Mouse (Mus musculus) frontal cortex, adult 2 months (tissue): ENCODE measurements around the gene Cd151. TPM values are rescaled to one million over a fixed set of nuclear protein-coding genes. Genes with fewer than 3 reads are reported as not detected.

Experiments used
- polyA plus RNA-seq: library from polyadenylated mRNA; depleted of rRNA; stranded (reverse); fragments of >200 nt; gene quantifications from 2 replicates; pipeline ENCODE4 v1.2.3, GENCODE M21; 2012; rRNA removed

Cd151 gene
- polyA plus RNA-seq, 1 experiment, result 61.7 TPM

Other genes starting within 250 kb of the Cd151 start
- gene Phrf1, start 238.6 kb upstream of the Cd151 start, polyA plus RNA-seq, result 31.0 and 35.1 TPM in 2 replicates
- gene Irf7, start 200.9 kb upstream of the Cd151 start, polyA plus RNA-seq, result 7.7 and 8.6 TPM in 2 replicates
- not detected in 2 replicates for gene Cdhr5, start 190.6 kb upstream of the Cd151 start, polyA plus RNA-seq
- gene Sct, start 188.3 kb upstream of the Cd151 start, polyA plus RNA-seq, result 12.4 and 29.9 TPM in 2 replicates
- gene Drd4, start 175.4 kb upstream of the Cd151 start, polyA plus RNA-seq, result 0.44 and 0.48 TPM in 2 replicates
- 43.0 and 43.8 TPM in 2 replicates for gene Deaf1, start 139.7 kb upstream of the Cd151 start, polyA plus RNA-seq
- 60.4 and 64.8 TPM in 2 replicates for gene Tmem80, start 139.7 kb upstream of the Cd151 start, polyA plus RNA-seq
- gene Eps8l2, start 128.5 kb upstream of the Cd151 start, polyA plus RNA-seq, result 4.4 and 5.5 TPM in 2 replicates
- gene Taldo1, start 75.2 kb upstream of the Cd151 start, polyA plus RNA-seq, result 151 and 152 TPM in 2 replicates
- gene Gatd1, start 53.3 kb upstream of the Cd151 start, polyA plus RNA-seq, result 49.9 and 55.6 TPM in 2 replicates
- gene Cend1, start 37.9 kb upstream of the Cd151 start, polyA plus RNA-seq, result 204 and 235 TPM in 2 replicates
- 227 and 251 TPM in 2 replicates for gene Slc25a22, start 29.5 kb upstream of the Cd151 start, polyA plus RNA-seq
- 3.3 and 3.5 TPM in 2 replicates for gene Pidd1, start 23.4 kb upstream of the Cd151 start, polyA plus RNA-seq
- gene Rplp2, start 20.0 kb upstream of the Cd151 start, polyA plus RNA-seq, result 556 and 592 TPM in 2 replicates
- 27.5 and 29.8 TPM in 2 replicates for gene Pnpla2, start 12.2 kb upstream of the Cd151 start, polyA plus RNA-seq
- 5.1 and 8.7 TPM in 2 replicates for gene Cracr2b, start 6.3 kb upstream of the Cd151 start, polyA plus RNA-seq
- gene Polr2l, start 7.7 kb downstream of the Cd151 start, polyA plus RNA-seq, result 41.5 and 47.6 TPM in 2 replicates
- gene Tspan4, start 7.8 kb downstream of the Cd151 start, polyA plus RNA-seq, result 38.7 and 40.9 TPM in 2 replicates
- gene Chid1, start 72.5 kb downstream of the Cd151 start, polyA plus RNA-seq, result 35.8 and 46.7 TPM in 2 replicates
- gene Ap2a2, start 94.8 kb downstream of the Cd151 start, polyA plus RNA-seq, result 94.5 and 96.8 TPM in 2 replicates
- 0.08 TPM in 2 replicates for gene Muc6, start 187.9 kb downstream of the Cd151 start, polyA plus RNA-seq
- gene Muc2, start 222.9 kb downstream of the Cd151 start, polyA plus RNA-seq, result 0.58 and 2.8 TPM in 2 replicates